Mouse (Mus musculus): ENCODE results near the gene Cdc42bpa. TPM values are rescaled to one million over a fixed set of nuclear protein-coding genes. Genes with fewer than 3 reads are reported as not detected.

Gene Cdc42bpa
- polyA plus RNA-seq, 1 experiment from 2014 or later: 14.9 TPM

GRCm38 (mm10) chr1:180172600-180172999, 212.3 kb downstream of the Cdc42bpa start:
- ATAC-seq (ENCODE audit: insufficient read depth) (no peak), DNase-seq (no peak)
- H3K9ac ChIP-seq: no peak overlapping the region
- no peak overlapping the region for H3K27ac ChIP-seq (ENCODE audit: low read depth)
- WGBS: 81% methylated on average over 4 of the region's 4 CpGs
- H3K4me3 ChIP-seq (ENCODE audit: low read depth, low read length): no peak overlapping the region
- H3K4me2 ChIP-seq: no peak overlapping the region
- no peaks in the 10 kb centered on the region for H3K36me3 ChIP-seq (ENCODE audit: insufficient read depth)
- no peaks in the 10 kb centered on the region for H3K9me3 ChIP-seq (ENCODE audit: low read depth, low read length)
- H3K4me1 ChIP-seq (ENCODE audit: insufficient read depth): no peaks in the 10 kb centered on the region
- no peak for TF ChIP-seq CTCF (IDR thresholded peaks at IDR 0.05; ENCODE audit: low read depth)
- H3K27me3 ChIP-seq (ENCODE audit: insufficient read depth, low read length): no peaks in the 10 kb centered on the region

GRCm38 (mm10) chr1:180173017-180173416, 212.7 kb downstream of the Cdc42bpa start:
- Histone ChIP-seq H3K27me3 (ENCODE audit: insufficient read depth, low read length) (no peaks in the 10 kb centered on the region), H3K9me3 (ENCODE audit: low read depth, low read length) (no peaks in the 10 kb centered on the region), H3K4me3 (ENCODE audit: low read depth, low read length) (no peak overlapping the region), H3K4me2 (no peak overlapping the region), H3K36me3 (ENCODE audit: insufficient read depth) (no peaks in the 10 kb centered on the region), H3K4me1 (ENCODE audit: insufficient read depth) (no peaks in the 10 kb centered on the region), H3K9ac (no peak overlapping the region), H3K27ac (ENCODE audit: low read depth) (no peak overlapping the region)
- 68% methylated on average over 5 of the region's 5 CpGs for WGBS
- DNase-seq (no peak), ATAC-seq (ENCODE audit: insufficient read depth) (no peak)
- no peak for TF ChIP-seq CTCF (IDR thresholded peaks at IDR 0.05; ENCODE audit: low read depth)

- no peak for TF ChIP-seq CTCF (IDR thresholded peaks at IDR 0.05; ENCODE audit: low read depth)
- WGBS: 60% methylated on average over 6 of the region's 6 CpGs
Measured at GRCm38 (mm10) chr1:180174718-180175117, 214.4 kb downstream of the Cdc42bpa start.

GRCm38 (mm10) chr1:180175167-180175566, 214.9 kb downstream of the Cdc42bpa start:
- 33% methylated on average over 3 of the region's 3 CpGs for WGBS
- H3K9ac ChIP-seq: no peak overlapping the region
- H3K27me3 ChIP-seq (ENCODE audit: insufficient read depth, low read length): no peaks in the 10 kb centered on the region
- H3K9me3 ChIP-seq (ENCODE audit: low read depth, low read length): no peaks in the 10 kb centered on the region
- no peaks in the 10 kb centered on the region for H3K4me1 ChIP-seq (ENCODE audit: insufficient read depth)
- H3K27ac ChIP-seq (ENCODE audit: low read depth): no peak overlapping the region
- no peak overlapping the region for H3K4me3 ChIP-seq (ENCODE audit: low read depth, low read length)
- DNase-seq (peak; percentile 72), ATAC-seq (ENCODE audit: insufficient read depth) (no peak)
- no peak overlapping the region for H3K4me2 ChIP-seq
- no peaks in the 10 kb centered on the region for H3K36me3 ChIP-seq (ENCODE audit: insufficient read depth)
- TF ChIP-seq CTCF (IDR thresholded peaks at IDR 0.05; ENCODE audit: low read depth): peak; percentile 73

More at GRCm38 (mm10) chr1:180174718-180175117, 214.4 kb downstream of the Cdc42bpa start:
- H3K4me3 ChIP-seq (ENCODE audit: low read depth, low read length): no peak overlapping the region
- no peaks in the 10 kb centered on the region for H3K4me1 ChIP-seq (ENCODE audit: insufficient read depth)
- no peak overlapping the region for H3K9ac ChIP-seq
- H3K36me3 ChIP-seq (ENCODE audit: insufficient read depth): no peaks in the 10 kb centered on the region
- H3K27ac ChIP-seq (ENCODE audit: low read depth): no peak overlapping the region
- no peaks in the 10 kb centered on the region for H3K9me3 ChIP-seq (ENCODE audit: low read depth, low read length)
- no peak for ATAC-seq (ENCODE audit: insufficient read depth)
- H3K4me2 ChIP-seq: no peak overlapping the region
- DNase-seq: no peak
- no peaks in the 10 kb centered on the region for H3K27me3 ChIP-seq (ENCODE audit: insufficient read depth, low read length)

GRCm38 (mm10) chr1:180175635-180176034, 215.4 kb downstream of the Cdc42bpa start:
- DNase-seq: no peak
- no peak overlapping the region for H3K27ac ChIP-seq (ENCODE audit: low read depth)
- no peak for TF ChIP-seq CTCF (IDR thresholded peaks at IDR 0.05; ENCODE audit: low read depth)
- no peaks in the 10 kb centered on the region for H3K4me1 ChIP-seq (ENCODE audit: insufficient read depth)
- no peak; the same call in 1 of the 2 replicates for ATAC-seq (ENCODE audit: insufficient read depth)
- H3K9me3 ChIP-seq (ENCODE audit: low read depth, low read length): no peaks in the 10 kb centered on the region
- no peak overlapping the region for H3K4me3 ChIP-seq (ENCODE audit: low read depth, low read length)
- no peaks in the 10 kb centered on the region for H3K27me3 ChIP-seq (ENCODE audit: insufficient read depth, low read length)
- H3K36me3 ChIP-seq (ENCODE audit: insufficient read depth): no peaks in the 10 kb centered on the region
- 56% methylated on average over 8 of the region's 8 CpGs for WGBS
- H3K4me2 ChIP-seq: no peak overlapping the region
- H3K9ac ChIP-seq: no peak overlapping the region

GRCm38 (mm10) chr1:180176784-180177183, 216.5 kb downstream of the Cdc42bpa start:
- no peak overlapping the region for H3K4me2 ChIP-seq
- DNase-seq (no peak), ATAC-seq (ENCODE audit: insufficient read depth) (no peak)
- no peaks in the 10 kb centered on the region for H3K9me3 ChIP-seq (ENCODE audit: low read depth, low read length)
- no peaks in the 10 kb centered on the region for H3K36me3 ChIP-seq (ENCODE audit: insufficient read depth)
- H3K27me3 ChIP-seq (ENCODE audit: insufficient read depth, low read length): no peaks in the 10 kb centered on the region
- H3K27ac ChIP-seq (ENCODE audit: low read depth): no peak overlapping the region
- H3K4me3 ChIP-seq (ENCODE audit: low read depth, low read length): no peak overlapping the region
- no peak overlapping the region for H3K9ac ChIP-seq
- TF ChIP-seq CTCF (IDR thresholded peaks at IDR 0.05; ENCODE audit: low read depth): no peak
- WGBS: 22% methylated on average over 1 of the region's 1 CpGs
- H3K4me1 ChIP-seq (ENCODE audit: insufficient read depth): no peaks in the 10 kb centered on the region

- H3K27me3 ChIP-seq (ENCODE audit: insufficient read depth, low read length): no peaks in the 10 kb centered on the region
- no peak overlapping the region for H3K9ac ChIP-seq
- H3K27ac ChIP-seq (ENCODE audit: low read depth): no peak overlapping the region
- no peak overlapping the region for H3K4me2 ChIP-seq
- ATAC-seq (ENCODE audit: insufficient read depth) (no peak), DNase-seq (no peak)
- WGBS: 79% methylated on average over 9 of the region's 9 CpGs
- H3K4me1 ChIP-seq (ENCODE audit: insufficient read depth): no peaks in the 10 kb centered on the region
- no peaks in the 10 kb centered on the region for H3K36me3 ChIP-seq (ENCODE audit: insufficient read depth)
- no peaks in the 10 kb centered on the region for H3K9me3 ChIP-seq (ENCODE audit: low read depth, low read length)
- H3K4me3 ChIP-seq (ENCODE audit: low read depth, low read length): no peak overlapping the region
- TF ChIP-seq CTCF (IDR thresholded peaks at IDR 0.05; ENCODE audit: low read depth): no peak
Measured at GRCm38 (mm10) chr1:180178340-180178739, 218.1 kb downstream of the Cdc42bpa start.

GRCm38 (mm10) chr1:180179100-180179499, 218.8 kb downstream of the Cdc42bpa start:
- Histone ChIP-seq H3K9me3 (ENCODE audit: low read depth, low read length) (no peaks in the 10 kb centered on the region), H3K9ac (no peak overlapping the region), H3K4me3 (ENCODE audit: low read depth, low read length) (no peak overlapping the region), H3K4me1 (ENCODE audit: insufficient read depth) (no peaks in the 10 kb centered on the region), H3K27ac (ENCODE audit: low read depth) (no peak overlapping the region), H3K36me3 (ENCODE audit: insufficient read depth) (no peaks in the 10 kb centered on the region), H3K27me3 (ENCODE audit: insufficient read depth, low read length) (no peaks in the 10 kb centered on the region), H3K4me2 (no peak overlapping the region)
- no peak for ATAC-seq (ENCODE audit: insufficient read depth)
- no peak for DNase-seq
- 90% methylated on average over 4 of the region's 4 CpGs for WGBS
- TF ChIP-seq CTCF (IDR thresholded peaks at IDR 0.05; ENCODE audit: low read depth): no peak

Measured in lung, embryonic 14.5 days (tissue).